Mouse (Mus musculus) brown adipose tissue, adult 24 weeks (tissue): ENCODE results near the gene Olfr578. TPM values are rescaled to one million over a fixed set of nuclear protein-coding genes. Genes with fewer than 3 reads are reported as not detected.

Source experiments
- H3K27ac ChIP-seq: fragments of 200-500 bp; replicated peaks from 2 replicates; pipeline ENCODE4 v1.5.1; 2012; ENCODE audit warnings: low read depth, mild to moderate bottlenecking, low read length
- H3K4me1 ChIP-seq: fragments of 200-500 bp; 2 replicates; pipeline ENCODE4 v1.6.1; 2012; ENCODE audit warnings: low read length, mixed read lengths; ENCODE audit not compliant: control insufficient read depth, insufficient read depth, insufficient read length
- H3K4me3 ChIP-seq: fragments of 200-500 bp; 2 replicates; pipeline ENCODE4 v1.5.1; 2012; ENCODE audit warnings: low read depth, mild to moderate bottlenecking, low read length, moderate library complexity; ENCODE audit not compliant: insufficient read depth
- polyA plus RNA-seq: library from polyadenylated mRNA; stranded (reverse); fragments of >200 nt; gene quantifications from 2 replicates; pipeline ENCODE4 v1.2.4, GENCODE M21; 2012; ENCODE audit not compliant: missing spikeins, insufficient read depth, insufficient read length

Olfr578 gene
- not detected in 2 replicates for polyA plus RNA-seq

DNA sequence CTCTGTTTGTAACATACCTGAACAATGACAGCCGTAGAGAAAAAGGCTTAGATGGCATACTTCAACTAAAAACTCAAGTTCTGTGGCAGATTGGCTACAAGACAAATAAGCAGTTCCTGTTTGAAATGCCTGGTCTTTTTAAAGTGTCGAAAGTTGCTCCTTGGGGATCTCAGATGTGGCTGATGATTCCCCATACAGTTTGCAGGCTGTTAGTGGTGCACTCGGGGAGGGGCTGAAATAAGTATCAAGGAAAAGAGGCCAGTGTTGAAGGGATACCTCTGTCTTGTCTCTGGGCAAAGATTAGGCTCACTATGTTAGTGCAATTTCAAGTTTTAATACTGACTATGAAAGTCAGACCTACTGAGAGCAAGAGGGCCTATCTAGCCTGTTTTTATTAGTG, at the start of gene Olfr578:
Gene Olfr578, minus strand, starts transcription at position 101 of the 400 bp plus-strand sequence.
- Histone ChIP-seq H3K27ac (no peak within 1 kb of the TSS), H3K4me1 (no peaks in the 10 kb centered on the region), H3K4me3 (no peak within 1 kb of the TSS)

- H3K4me1 ChIP-seq = no peaks in the 10 kb centered on the region
- H3K4me3 ChIP-seq = no peak within 1 kb of the TSS
These were observed 48.6 kb upstream of the Olfr578 start, which contains the start of gene Olfr582 for GRCm38 (mm10) chr7:103037724-103038123. Gene Olfr582 (plus strand): TSS chr7:103038024.

GRCm38 (mm10) chr7:102975843-102976242, 13.3 kb downstream of the Olfr578 start, which contains the start of gene Olfr577:
Gene Olfr577 (minus strand): TSS chr7:102975943.
- H3K27ac ChIP-seq = no peak within 1 kb of the TSS
- no peaks in the 10 kb centered on the region for H3K4me1 ChIP-seq
- H3K4me3 ChIP-seq = no peak within 1 kb of the TSS

More at GRCm38 (mm10) chr7:103037724-103038123, 48.6 kb upstream of the Olfr578 start, which contains the start of gene Olfr582:
- H3K27ac ChIP-seq = no peak within 1 kb of the TSS

- no peaks in the 10 kb centered on the region for H3K4me1 ChIP-seq
- no peak overlapping the region for H3K4me3 ChIP-seq
These were observed 14.7 kb downstream of the Olfr578 start for GRCm38 (mm10) chr7:102974399-102974798.

GRCm38 (mm10) chr7:102962360-102962759, 26.8 kb downstream of the Olfr578 start, which contains the start of gene Olfr576:
Gene Olfr576 (plus strand): TSS chr7:102962660.
- H3K4me1 ChIP-seq = no peaks in the 10 kb centered on the region
- no peak within 1 kb of the TSS for H3K27ac ChIP-seq
- H3K4me3 ChIP-seq = no peak within 1 kb of the TSS

More at GRCm38 (mm10) chr7:102974399-102974798, 14.7 kb downstream of the Olfr578 start:
- no peak overlapping the region for H3K27ac ChIP-seq

GRCm38 (mm10) chr7:102958593-102958992, 30.5 kb downstream of the Olfr578 start, which contains the start of gene Olfr575:
Gene Olfr575 (minus strand): TSS chr7:102958775.
- no peak within 1 kb of the TSS for H3K27ac ChIP-seq
- H3K4me1 ChIP-seq = no peaks in the 10 kb centered on the region
- no peak within 1 kb of the TSS for H3K4me3 ChIP-seq

DNA sequence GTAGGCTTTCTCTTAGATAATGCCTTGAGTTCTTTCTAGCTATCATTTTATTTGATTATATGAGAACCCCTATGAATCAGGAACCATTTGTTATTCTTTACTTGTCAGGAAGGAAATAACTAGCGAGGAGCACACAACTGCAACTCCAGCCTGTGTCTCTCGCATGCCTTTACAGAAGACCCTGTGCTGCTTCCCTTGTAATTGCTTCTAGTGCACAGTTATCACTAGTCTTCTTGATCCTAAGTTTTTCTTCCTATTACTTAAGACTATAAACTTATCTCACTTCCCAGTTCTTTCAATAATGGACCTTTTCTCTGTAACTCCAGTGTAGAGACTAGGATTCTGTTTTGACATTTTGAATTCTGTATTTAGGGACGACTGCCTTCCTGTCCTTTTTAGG, 31.0 kb downstream of the Olfr578 start:
- Histone ChIP-seq H3K4me3 (no peak overlapping the region), H3K4me1 (no peaks in the 10 kb centered on the region), H3K27ac (no peak overlapping the region)

DNA sequence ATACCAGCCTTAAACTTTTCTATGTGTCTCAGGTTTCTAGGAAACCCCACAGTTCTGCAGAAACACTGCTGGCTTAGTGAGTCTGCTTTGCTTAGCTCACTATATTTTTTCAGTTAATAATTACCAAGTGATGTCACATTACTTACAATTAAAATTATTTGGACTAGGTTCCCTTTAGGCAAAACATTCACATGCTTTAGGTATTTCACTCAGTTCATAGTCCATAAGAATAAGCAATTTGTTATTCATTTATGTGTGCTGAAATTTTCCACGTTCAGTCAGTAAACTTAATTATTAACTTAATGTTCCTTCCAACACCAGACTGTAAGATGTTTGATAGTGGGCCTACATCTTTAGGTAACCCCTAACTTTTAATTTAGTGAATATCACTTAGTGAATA, 38.4 kb downstream of the Olfr578 start:
- H3K4me3 ChIP-seq = no peak overlapping the region
- no peak overlapping the region for H3K27ac ChIP-seq
- no peaks in the 10 kb centered on the region for H3K4me1 ChIP-seq

- no peak within 1 kb of the TSS for H3K4me3 ChIP-seq
- no peak within 1 kb of the TSS for H3K27ac ChIP-seq
- H3K4me1 ChIP-seq = no peaks in the 10 kb centered on the region
These were observed 41.0 kb downstream of the Olfr578 start, which contains the start of gene Olfr574 for GRCm38 (mm10) chr7:102948167-102948566. Gene Olfr574 (plus strand): TSS chr7:102948467.

DNA sequence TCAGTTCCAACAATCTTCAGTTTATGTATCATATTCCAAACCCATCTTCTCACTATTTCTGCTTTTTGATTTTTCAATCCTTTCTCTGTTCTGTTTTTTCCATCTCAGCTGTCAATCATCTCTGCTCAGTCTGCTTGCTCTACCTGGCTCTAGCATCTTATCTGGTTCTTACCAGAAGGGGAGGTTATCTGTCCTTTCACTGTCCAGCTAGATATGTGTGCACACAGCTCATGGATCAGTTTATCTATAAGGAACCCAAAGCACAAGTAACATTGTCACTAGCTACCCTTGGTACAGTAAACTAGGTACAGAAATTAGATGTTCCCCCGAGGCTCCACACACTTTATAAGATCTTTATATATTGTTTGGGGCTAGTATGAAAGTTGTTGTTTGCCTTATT, 45.7 kb downstream of the Olfr578 start:
- Histone ChIP-seq H3K27ac (no peak overlapping the region), H3K4me1 (no peaks in the 10 kb centered on the region), H3K4me3 (no peak overlapping the region)

- Histone ChIP-seq H3K27ac (no peak within 1 kb of the TSS), H3K4me3 (no peak within 1 kb of the TSS), H3K4me1 (no peaks in the 10 kb centered on the region)
These were observed 46.6 kb downstream of the Olfr578 start, which contains the start of gene Olfr573-ps1 for GRCm38 (mm10) chr7:102942475-102942874. Gene Olfr573-ps1 (minus strand): TSS chr7:102942575.

Other genes starting within 250 kb of the Olfr578 start
- not detected in 2 replicates for gene Olfr560, start 230.0 kb downstream of the Olfr578 start, polyA plus RNA-seq
- gene Olfr78, start 229.9 kb downstream of the Olfr578 start, polyA plus RNA-seq = 1.3 TPM in 1 of 2 replicates, not detected in the other
- gene Olfr561, start 218.1 kb downstream of the Olfr578 start, polyA plus RNA-seq = not detected in 2 replicates
- not detected in 2 replicates for gene Olfr564, start 185.8 kb downstream of the Olfr578 start, polyA plus RNA-seq
- not detected in 2 replicates for gene Olfr566, start 130.6 kb downstream of the Olfr578 start, polyA plus RNA-seq
- not detected in 2 replicates for gene Olfr568, start 112.2 kb downstream of the Olfr578 start, polyA plus RNA-seq
- gene Olfr569, start 98.4 kb downstream of the Olfr578 start, polyA plus RNA-seq = not detected in 2 replicates
- not detected in 2 replicates for gene Olfr570, start 94.7 kb downstream of the Olfr578 start, polyA plus RNA-seq
- 0.28 TPM in 1 of 2 replicates, not detected in the other for gene Olfr571, start 71.8 kb downstream of the Olfr578 start, polyA plus RNA-seq
- not detected in 2 replicates for gene Olfr572, start 64.9 kb downstream of the Olfr578 start, polyA plus RNA-seq
- not detected in 2 replicates for gene Olfr573-ps1, start 46.7 kb downstream of the Olfr578 start, polyA plus RNA-seq
- not detected in 2 replicates for gene Olfr574, start 40.9 kb downstream of the Olfr578 start, polyA plus RNA-seq
- gene Olfr575, start 30.5 kb downstream of the Olfr578 start, polyA plus RNA-seq = not detected in 2 replicates
- gene Olfr576, start 26.7 kb downstream of the Olfr578 start, polyA plus RNA-seq = not detected in 2 replicates
- not detected in 2 replicates for gene Olfr577, start 13.4 kb downstream of the Olfr578 start, polyA plus RNA-seq
- gene Olfr582, start 48.7 kb upstream of the Olfr578 start, polyA plus RNA-seq = not detected in 2 replicates
- gene Olfr583, start 62.0 kb upstream of the Olfr578 start, polyA plus RNA-seq = not detected in 2 replicates
- not detected in 2 replicates for gene Olfr584, start 92.6 kb upstream of the Olfr578 start, polyA plus RNA-seq
- gene Olfr585, start 108.4 kb upstream of the Olfr578 start, polyA plus RNA-seq = not detected in 2 replicates
- not detected in 2 replicates for gene Olfr586, start 136.3 kb upstream of the Olfr578 start, polyA plus RNA-seq
- gene Olfr588-ps1, start 151.6 kb upstream of the Olfr578 start, polyA plus RNA-seq = not detected in 2 replicates
- gene Olfr589, start 167.0 kb upstream of the Olfr578 start, polyA plus RNA-seq = not detected in 2 replicates
- gene Olfr591, start 189.0 kb upstream of the Olfr578 start, polyA plus RNA-seq = not detected in 2 replicates
- gene Olfr592, start 195.5 kb upstream of the Olfr578 start, polyA plus RNA-seq = not detected in 2 replicates
- not detected in 2 replicates for gene Olfr593, start 222.5 kb upstream of the Olfr578 start, polyA plus RNA-seq
- not detected in 2 replicates for gene Olfr594, start 227.7 kb upstream of the Olfr578 start, polyA plus RNA-seq